Mouse (Mus musculus): ENCODE measurements at regions not wholly inside any gene's neighbourhood (a gene's known extent, or its start where the extent isn't known, plus 50 kb on each side); places are given as distances from the start of the nearest gene placed in this dataset.

- no peak overlapping the region for H3K9ac ChIP-seq (ENCODE audit: insufficient read depth, low read depth, low read length, poor library complexity, severe bottlenecking)
- no peaks in the 10 kb centered on the region for H3K4me1 ChIP-seq (ENCODE audit: control insufficient read depth in 2 of 2, insufficient read depth in 2 of 2, low read length in 2 of 2, poor library complexity in 1 of 2)
- in situ Hi-C loops (cut with MboI; ENCODE audit: low sequenced_read_pairs in 2 of 2, unreplicated experiment in 2 of 2) = loop anchor here in 1 of 2 experiments (25.0 kb wide), 1 partner anchor 469 kb away; no protein-coding TSS in a partner anchor
- H3K27ac ChIP-seq (ENCODE audit: insufficient read depth, low read depth, low read length, poor library complexity, severe bottlenecking) = no peak overlapping the region
- no peak for DNase-seq (ENCODE audit: low read depth, low spot score)
- H3K4me3 ChIP-seq (ENCODE audit: insufficient read depth in 1 of 2, low read depth in 1 of 2, low read length in 2 of 2, poor library complexity in 1 of 2, severe bottlenecking in 1 of 2) = no peak overlapping the region
- TF ChIP-seq HCFC1 (IDR thresholded peaks at IDR 0.05; ENCODE audit: borderline replicate concordance, insufficient read depth, low read length) (no peak), CHD2 (IDR thresholded peaks at IDR 0.05; ENCODE audit: low read depth, low read length) (no peak), MAFK (IDR thresholded peaks at IDR 0.05; ENCODE audit: insufficient read depth, low read depth, low read length) (no peak)
- no peaks in the 10 kb centered on the region for H3K9me3 ChIP-seq (ENCODE audit: control insufficient read depth, insufficient read depth, low read depth, low read length)
- no peaks in the 10 kb centered on the region for H3K36me3 ChIP-seq (ENCODE audit: control insufficient read depth, insufficient read depth, low read length, poor library complexity, severe bottlenecking)
Measured at GRCm38 (mm10) chr8:113581098-113581497, 54.3 kb upstream of the Mon1b start.

DNA sequence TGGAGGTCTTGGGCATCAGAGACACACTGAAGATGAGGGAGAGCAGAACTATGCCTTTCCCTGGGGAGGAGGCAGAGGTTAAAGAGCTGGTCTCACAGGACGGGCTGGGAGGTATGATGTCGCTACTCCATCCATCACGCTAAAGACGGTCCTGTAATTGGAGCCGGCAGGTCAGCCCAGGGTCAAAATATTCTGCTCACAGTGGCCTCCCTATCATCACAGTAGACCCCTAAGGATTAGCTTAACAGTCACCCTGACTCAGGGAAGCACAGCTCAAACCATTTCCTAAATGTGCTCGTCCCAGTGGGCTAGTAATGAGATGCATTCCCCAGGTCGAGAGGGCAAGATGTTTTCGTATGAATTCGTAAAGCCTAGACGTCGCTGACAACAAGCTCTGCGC lies 53.7 kb upstream of the Mon1b start:
- H3K9ac ChIP-seq (ENCODE audit: insufficient read depth, low read depth, low read length, poor library complexity, severe bottlenecking) = no peak overlapping the region
- H3K27ac ChIP-seq (ENCODE audit: insufficient read depth, low read depth, low read length, poor library complexity, severe bottlenecking) = no peak overlapping the region
- in situ Hi-C loops (cut with MboI; ENCODE audit: low sequenced_read_pairs in 2 of 2, unreplicated experiment in 2 of 2) = loop anchor here in 1 of 2 experiments (25.0 kb wide), 1 partner anchor 469 kb away; no protein-coding TSS in a partner anchor
- no peak for DNase-seq (ENCODE audit: low read depth, low spot score)
- no peak overlapping the region for H3K4me3 ChIP-seq (ENCODE audit: insufficient read depth in 1 of 2, low read depth in 1 of 2, low read length in 2 of 2, poor library complexity in 1 of 2, severe bottlenecking in 1 of 2)
- TF ChIP-seq MAFK (IDR thresholded peaks at IDR 0.05; ENCODE audit: insufficient read depth, low read depth, low read length) = no peak
- TF ChIP-seq ZC3H11A (IDR thresholded peaks at IDR 0.05; ENCODE audit: borderline replicate concordance, low read depth, low read length) = no peak
- no peak for TF ChIP-seq CHD2 (IDR thresholded peaks at IDR 0.05; ENCODE audit: low read depth, low read length)
- TF ChIP-seq ZNF384 (IDR thresholded peaks at IDR 0.05; ENCODE audit: low read depth, low read length) = no peak
- no peaks in the 10 kb centered on the region for H3K36me3 ChIP-seq (ENCODE audit: control insufficient read depth, insufficient read depth, low read length, poor library complexity, severe bottlenecking)
- no peaks in the 10 kb centered on the region for H3K9me3 ChIP-seq (ENCODE audit: control insufficient read depth, insufficient read depth, low read depth, low read length)
- no peaks in the 10 kb centered on the region for H3K4me1 ChIP-seq (ENCODE audit: control insufficient read depth in 2 of 2, insufficient read depth in 2 of 2, low read length in 2 of 2, poor library complexity in 1 of 2)

DNA sequence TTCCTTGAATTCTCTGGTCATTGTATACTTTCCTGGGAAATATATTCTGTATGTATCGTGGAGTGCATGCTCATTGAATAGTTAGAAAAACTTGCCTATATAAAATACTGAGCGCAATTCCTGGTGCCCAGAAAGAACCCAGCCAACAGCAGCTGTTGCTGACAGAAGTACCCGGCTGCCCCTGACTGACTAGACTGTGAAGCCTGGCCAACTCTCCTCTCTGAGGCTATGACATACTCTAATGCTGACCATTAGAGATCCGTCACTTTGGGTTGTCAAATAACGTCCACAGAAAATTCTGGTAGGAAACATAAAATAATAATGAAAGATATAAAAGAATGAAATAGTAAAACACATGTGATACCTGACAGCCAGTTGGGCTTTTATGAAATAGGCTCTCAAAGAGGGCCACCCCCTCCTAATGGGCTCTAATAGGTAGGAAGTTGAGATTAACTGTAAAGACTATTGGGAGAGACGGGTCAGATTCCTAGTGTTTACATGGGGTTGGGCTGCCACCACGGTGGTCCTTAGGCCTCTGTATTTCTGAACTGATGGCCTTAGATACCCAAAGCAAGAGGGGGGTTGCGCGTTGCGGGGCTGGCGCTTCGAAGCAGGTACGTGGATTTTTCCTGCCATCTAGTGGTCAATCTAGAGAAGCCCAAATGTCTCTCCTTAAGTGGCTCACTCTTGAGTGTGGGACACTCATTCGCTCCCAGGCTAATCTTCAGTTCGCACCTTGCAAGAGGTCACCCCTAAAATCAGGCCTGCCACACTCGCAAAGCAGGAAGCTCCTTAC lies 53.0 kb upstream of the Mon1b start:
- no peak overlapping the region for H3K27ac ChIP-seq (ENCODE audit: insufficient read depth, low read depth, low read length, poor library complexity, severe bottlenecking)
- no peaks in the 10 kb centered on the region for H3K9me3 ChIP-seq (ENCODE audit: control insufficient read depth, insufficient read depth, low read depth, low read length)
- no peaks in the 10 kb centered on the region for H3K4me1 ChIP-seq (ENCODE audit: control insufficient read depth in 2 of 2, insufficient read depth in 2 of 2, low read length in 2 of 2, poor library complexity in 1 of 2)
- H3K4me3 ChIP-seq (ENCODE audit: insufficient read depth in 1 of 2, low read depth in 1 of 2, low read length in 2 of 2, poor library complexity in 1 of 2, severe bottlenecking in 1 of 2) = no peak overlapping the region
- peak; percentile 28 for DNase-seq (ENCODE audit: low read depth, low spot score)
- no peak overlapping the region for H3K9ac ChIP-seq (ENCODE audit: insufficient read depth, low read depth, low read length, poor library complexity, severe bottlenecking)
- no peaks in the 10 kb centered on the region for H3K36me3 ChIP-seq (ENCODE audit: control insufficient read depth, insufficient read depth, low read length, poor library complexity, severe bottlenecking)
- TF ChIP-seq MAFK (IDR thresholded peaks at IDR 0.05; ENCODE audit: insufficient read depth, low read depth, low read length) (no peak), ZC3H11A (IDR thresholded peaks at IDR 0.05; ENCODE audit: borderline replicate concordance, low read depth, low read length) (peak; percentile 66; the same call in 1 of the 2 replicates), HCFC1 (IDR thresholded peaks at IDR 0.05; ENCODE audit: borderline replicate concordance, insufficient read depth, low read length) (no peak), CHD2 (IDR thresholded peaks at IDR 0.05; ENCODE audit: low read depth, low read length) (no peak), ZNF384 (IDR thresholded peaks at IDR 0.05; ENCODE audit: low read depth, low read length) (no peak)
- in situ Hi-C loops (cut with MboI; ENCODE audit: low sequenced_read_pairs in 2 of 2, unreplicated experiment in 2 of 2) = loop anchor here in 1 of 2 experiments (25.0 kb wide), 1 partner anchor 470 kb away; no protein-coding TSS in a partner anchor

DNA sequence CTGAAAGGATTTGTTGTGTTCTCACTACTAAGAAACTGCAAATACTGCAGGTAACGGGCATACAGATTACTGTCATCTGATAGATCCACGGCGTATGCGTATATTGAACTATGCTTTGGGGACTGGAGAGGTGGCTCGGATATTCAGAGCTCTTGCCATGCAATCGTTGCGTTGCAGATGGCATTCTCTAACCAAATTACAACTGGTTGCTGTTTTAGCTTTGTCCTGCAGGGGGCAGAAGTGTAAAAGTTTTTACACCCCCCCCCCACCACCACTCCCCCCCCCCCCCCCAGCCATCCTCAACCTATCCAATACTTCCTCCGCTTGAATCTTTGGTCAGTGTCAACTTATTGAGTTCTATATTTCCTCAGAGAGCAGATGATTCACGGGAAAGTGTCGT lies 51.6 kb upstream of the Mon1b start:
- no peak for DNase-seq (ENCODE audit: low read depth, low spot score)

More for the DNA sequence above, 51.6 kb upstream of the Mon1b start:
- Histone ChIP-seq H3K9ac (ENCODE audit: insufficient read depth, low read depth, low read length, poor library complexity, severe bottlenecking) (no peak overlapping the region), H3K36me3 (ENCODE audit: control insufficient read depth, insufficient read depth, low read length, poor library complexity, severe bottlenecking) (no peaks in the 10 kb centered on the region), H3K9me3 (ENCODE audit: control insufficient read depth, insufficient read depth, low read depth, low read length) (no peaks in the 10 kb centered on the region), H3K27ac (ENCODE audit: insufficient read depth, low read depth, low read length, poor library complexity, severe bottlenecking) (no peak overlapping the region), H3K4me3 (ENCODE audit: insufficient read depth in 1 of 2, low read depth in 1 of 2, low read length in 2 of 2, poor library complexity in 1 of 2, severe bottlenecking in 1 of 2) (no peak overlapping the region), H3K4me1 (ENCODE audit: control insufficient read depth in 2 of 2, insufficient read depth in 2 of 2, low read length in 2 of 2, poor library complexity in 1 of 2) (no peaks in the 10 kb centered on the region)
- in situ Hi-C loops (cut with MboI; ENCODE audit: low sequenced_read_pairs in 2 of 2, unreplicated experiment in 2 of 2) = loop anchor here in 1 of 2 experiments (25.0 kb wide), 1 partner anchor 472 kb away; no protein-coding TSS in a partner anchor
- no peak for TF ChIP-seq ZC3H11A (IDR thresholded peaks at IDR 0.05; ENCODE audit: borderline replicate concordance, low read depth, low read length)
- TF ChIP-seq ZNF384 (IDR thresholded peaks at IDR 0.05; ENCODE audit: low read depth, low read length) = no peak
- no peak for TF ChIP-seq CHD2 (IDR thresholded peaks at IDR 0.05; ENCODE audit: low read depth, low read length)
- TF ChIP-seq MAFK (IDR thresholded peaks at IDR 0.05; ENCODE audit: insufficient read depth, low read depth, low read length) = no peak
- no peak for TF ChIP-seq HCFC1 (IDR thresholded peaks at IDR 0.05; ENCODE audit: borderline replicate concordance, insufficient read depth, low read length)

Measured in ES-E14 (cell line).